Comparison of ENCODE assay signal across 11 mouse cellular contexts in the genomic region with DNA sequence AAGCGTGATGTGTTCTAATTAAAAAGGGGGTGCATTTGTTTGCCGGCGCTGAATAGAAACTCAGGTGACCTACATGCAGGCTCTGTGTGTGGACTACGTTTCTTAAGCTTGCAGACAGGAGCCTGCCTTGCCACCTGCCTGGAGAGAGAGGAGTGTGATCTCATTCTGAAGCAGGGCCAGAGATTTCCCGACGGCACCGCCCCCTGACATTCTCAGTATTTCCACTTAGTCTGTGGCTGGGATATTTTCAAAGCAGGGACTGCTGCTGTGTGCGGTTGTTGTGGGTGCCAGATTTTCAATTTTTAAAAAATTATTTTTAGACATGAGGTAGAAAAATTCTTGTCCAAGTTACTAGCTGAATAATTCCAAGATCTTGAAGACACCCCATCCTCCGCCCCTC. TPM values are rescaled to one million over a fixed set of nuclear protein-coding genes. Genes with fewer than 3 reads are reported as not detected.
DNase-seq lines count a peak whose midpoint lies in the region; ATAC-seq lines count a peak whose summit lies in the region.
"Had no signal": no experiment of that assay in that cellular context is flagged by ENCODE, and none has a peak within 500 bp of the region (broad histone marks: within the 10 kb centered on the region; RNA-seq: fewer than 3 reads in every experiment).

No protein-coding gene starts in this region.

- H3K4me1 ChIP-seq in kidney, embryonic 15.5 days: no peaks in the 10 kb centered on the region

- ATAC-seq in kidney, embryonic 15.5 days (replicated peaks; ENCODE audit: low FRiP score): no peak
- ATAC-seq: forebrain, postnatal 0 days had no signal

- no peak overlapping the region for H3K4me3 ChIP-seq in kidney, embryonic 15.5 days (replicated peaks)
- H3K4me3 ChIP-seq: limb, embryonic 12.5 days had no signal

- H3K9ac ChIP-seq in kidney, embryonic 15.5 days: no peak overlapping the region
- H3K9ac ChIP-seq: forebrain, postnatal 0 days; limb, embryonic 12.5 days had no signal

- WGBS in kidney, embryonic 15.5 days: 75% methylated on average over 9 of the region's 9 CpGs

- peak; percentile 88 for DNase-seq in heart, adult 11 months
- DNase-seq in heart, postnatal 36 days: no peak
- peak; percentile 44 to 66 for DNase-seq in cerebellum, postnatal 14 days
- DNase-seq in right cerebral cortex, adult 18-20 months: peak; percentile 77
- DNase-seq in lung, postnatal 25 days (ENCODE audit: low spot score): no peak
- DNase-seq in gastrocnemius, adult 18-20 months (ENCODE audit: low spot score): no peak
- DNase-seq in lung, postnatal 10 days: no peak
- DNase-seq: forebrain, postnatal 0 days had no signal

- H3K9me3 ChIP-seq in kidney, embryonic 15.5 days (replicated peaks): no peaks in the 10 kb centered on the region
- H3K9me3 ChIP-seq: limb, embryonic 12.5 days had no signal

- intact Hi-C loops in heart, postnatal 36 days (cut with DNase I): no loop called here

- peak overlapping the region; percentile 34 for H3K27ac ChIP-seq in kidney, embryonic 15.5 days
- H3K27ac ChIP-seq: limb, embryonic 12.5 days had no signal

- no peaks in the 10 kb centered on the region for H3K27me3 ChIP-seq in kidney, embryonic 15.5 days
- H3K27me3 ChIP-seq: limb, embryonic 12.5 days had no signal

- no peak overlapping the region for H3K4me2 ChIP-seq in kidney, embryonic 15.5 days
- H3K4me2 ChIP-seq: limb, embryonic 12.5 days had no signal

- H3K36me3 ChIP-seq in kidney, embryonic 15.5 days: no peaks in the 10 kb centered on the region
- H3K36me3 ChIP-seq: limb, embryonic 12.5 days had no signal

RNA-seq across cellular contexts. Expression of a gene that starts 19.8 kb away (rescaled TPM):
- total RNA-seq in heart, postnatal 36 days (2021): not detected
- not detected in 2 replicates for polyA plus RNA-seq in kidney, embryonic 15.5 days (2015; fragmentation: Nextera tagmentation; extraction: Ambion mirVana)
- not detected for total RNA-seq in gastrocnemius, adult 18-20 months (2021)
- total RNA-seq: forebrain, postnatal 0 days had no signal
- polyA plus RNA-seq: spleen, adult 2 months had no signal

RNA-seq across cellular contexts. Expression of a gene that starts 21.3 kb away (rescaled TPM):
- total RNA-seq in heart, postnatal 36 days (2021): 10 to 100 TPM; 25.6 to 33.4 TPM
- 0.45 and 0.49 TPM in 2 replicates for polyA plus RNA-seq in kidney, embryonic 15.5 days (2015; fragmentation: Nextera tagmentation; extraction: Ambion mirVana)
- total RNA-seq in gastrocnemius, adult 18-20 months (2021): 1 to 10 TPM; 2.4 TPM

RNA-seq across cellular contexts. Expression of a gene that starts 34.4 kb away (rescaled TPM):
- total RNA-seq in heart, postnatal 36 days (2021): 10 to 100 TPM; 42.9 to 47.8 TPM
- polyA plus RNA-seq in kidney, embryonic 15.5 days (2015; fragmentation: Nextera tagmentation; extraction: Ambion mirVana): 243 and 249 TPM in 2 replicates
- total RNA-seq in gastrocnemius, adult 18-20 months (2021): 10 to 100 TPM; 28.0 to 33.2 TPM

RNA-seq across cellular contexts. Expression of a gene that starts 57.5 kb away (rescaled TPM):
- not detected for total RNA-seq in heart, postnatal 36 days (2021)
- polyA plus RNA-seq in kidney, embryonic 15.5 days (2015; fragmentation: Nextera tagmentation; extraction: Ambion mirVana): not detected in 2 replicates
- under 1 TPM in 1 of 2 experiments, not detected in 1; 0.18 TPM for total RNA-seq in gastrocnemius, adult 18-20 months (2021)
- total RNA-seq: forebrain, postnatal 0 days had no signal
- polyA plus RNA-seq: limb, embryonic 12.5 days; spleen, adult 2 months had no signal

Comparison
In these comparisons a context has a peak if more than half of its experiments do, and no peak if none do; other contexts are left out.
1. DNase-seq: peak in heart, adult 11 months (single experiment), cerebellum, postnatal 14 days (2 of 2) and right cerebral cortex, adult 18-20 months (single experiment); none in heart, postnatal 36 days (0 of 2), lung, postnatal 25 days (single experiment), gastrocnemius, adult 18-20 months (single experiment) and lung, postnatal 10 days (single experiment).
2. RNA of a gene that starts 21.3 kb away (total RNA-seq): 25.6 to 33.4 TPM in heart, postnatal 36 days; 2.4 TPM in gastrocnemius, adult 18-20 months; every median in the first group is over 4 times any median in the second.